Mouse (Mus musculus) hindbrain, embryonic 11.5 days (tissue): Measurements from ENCODE around the gene Lrig2. TPM values are rescaled to one million over a fixed set of nuclear protein-coding genes. Genes with fewer than 3 reads are reported as not detected.
A peak's percentile ranks its signal among the peaks of the same experiment; 100 is the strongest.

Source experiments
- ATAC-seq: fragments of 200-750 bp; cut with Nextera tagmentation; 2 replicates; pipeline ENCODE4 v1.8.0; 2017; ENCODE audit warnings: mild to moderate bottlenecking, moderate TSS enrichment, moderate library complexity; ENCODE audit not compliant: low FRiP score
- DNase-seq: peaks from one replicate; pipeline ENCODE4 v3.0.0-alpha.2; 2015; ENCODE audit warnings: low spot score
- H3K27ac ChIP-seq: fragments of 300-500 bp; sonication (generic); 2 replicates; pipeline ENCODE4 v1.5.1; 2014; ENCODE audit warnings: mild to moderate bottlenecking, low read depth, low read length
- H3K27me3 ChIP-seq: fragments of 300-500 bp; sonication (generic); 2 replicates; pipeline ENCODE4 v1.6.1; 2014; ENCODE audit warnings: mild to moderate bottlenecking, low read length, moderate library complexity, mixed read lengths; ENCODE audit not compliant: control insufficient read depth, insufficient read depth
- H3K36me3 ChIP-seq: fragments of 300-500 bp; sonication (generic); 2 replicates; pipeline ENCODE4 v1.6.1; 2014; ENCODE audit warnings: mild to moderate bottlenecking, low read length, moderate library complexity, mixed read lengths; ENCODE audit not compliant: control insufficient read depth, insufficient read depth
- H3K4me1 ChIP-seq: fragments of 300-500 bp; sonication (generic); replicated peaks from 2 replicates; pipeline ENCODE4 v1.6.1; 2014; ENCODE audit warnings: low read length, mixed read lengths; ENCODE audit not compliant: control insufficient read depth, insufficient read depth
- H3K4me2 ChIP-seq: fragments of 300-500 bp; sonication (generic); replicated peaks from 2 replicates; pipeline ENCODE4 v1.6.1; 2014; ENCODE audit warnings: mild to moderate bottlenecking, low read depth, low read length
- H3K4me3 ChIP-seq: fragments of 300-500 bp; sonication (generic); 2 replicates; pipeline ENCODE4 v1.5.1; 2014; ENCODE audit warnings: low read depth, low read length
- H3K9ac ChIP-seq: fragments of 300-500 bp; sonication (generic); 2 replicates; pipeline ENCODE4 v1.6.1; 2014; ENCODE audit warnings: low read depth, low read length
- H3K9me3 ChIP-seq: fragments of 300-500 bp; sonication (generic); 2 replicates; pipeline ENCODE4 v1.6.1; 2016; ENCODE audit warnings: low read length; ENCODE audit not compliant: control insufficient read depth
- WGBS: fragments of 180-500 bp; shearing (Covaris S2); extraction: QIAGEN DNeasy Blood & Tissue Kit; methylation state at CpG from one replicate; pipeline ENCODE4 v1.1.7; 2014; 5-methylcytosine and 5-hydroxymethylcytosine counted together
- polyA plus RNA-seq: library from polyadenylated mRNA; unstranded; fragments of >200 nt; fragmentation: Nextera tagmentation; extraction: Ambion mirVana; gene quantifications from 2 replicates; pipeline ENCODE4 v1.2.1, GENCODE M21; 2014

Lrig2 gene
- 24.8 and 28.3 TPM in 2 replicates for polyA plus RNA-seq

DNA sequence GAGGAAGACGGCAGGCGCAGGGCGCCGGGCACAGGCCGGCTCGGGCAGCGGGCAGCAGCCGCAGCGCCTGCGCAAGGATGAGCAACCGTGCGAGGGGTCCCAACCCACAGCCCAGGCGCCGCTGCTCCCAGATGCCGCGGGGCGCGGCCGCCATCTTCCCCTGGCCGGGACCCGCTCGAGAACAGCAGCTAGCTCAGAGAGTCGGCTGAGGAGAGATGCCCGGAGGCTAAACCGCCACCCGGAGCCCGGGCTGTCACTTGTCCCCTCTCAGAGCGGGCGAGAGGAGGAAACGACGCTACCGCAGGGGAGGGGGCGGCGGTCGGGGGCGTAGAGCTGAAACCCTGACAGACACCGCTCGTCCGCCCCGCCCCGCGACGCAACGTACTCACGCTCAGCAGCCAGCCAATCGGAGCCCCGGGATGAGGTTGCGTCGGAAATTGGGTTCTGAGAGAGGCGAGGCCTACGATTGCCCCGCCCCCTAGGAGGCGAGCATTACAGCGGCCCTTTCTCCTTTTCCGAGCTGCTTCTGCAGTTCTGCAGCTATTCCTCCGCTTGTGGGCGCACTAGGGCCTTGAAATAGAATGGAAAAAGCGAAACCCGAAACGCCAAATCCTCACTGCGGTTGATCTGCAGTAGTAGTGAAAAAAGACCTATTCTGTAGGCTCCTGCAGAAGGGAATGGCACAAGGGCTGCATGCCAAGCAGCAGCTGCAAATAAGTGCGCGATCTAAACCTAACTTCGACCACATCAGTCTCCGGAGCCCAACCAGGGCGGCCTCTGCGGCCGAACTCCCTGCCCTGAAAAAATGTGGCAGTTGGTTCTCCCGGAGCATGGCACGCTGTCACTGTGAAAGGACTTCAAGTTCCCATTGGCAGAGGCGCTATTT lies at the start of gene Lrig2:
Lrig2 (minus strand) TSS at position 381 of the 886 bp plus-strand sequence.
- Histone ChIP-seq H3K27me3 (no peaks in the 10 kb centered on the region), H3K36me3 (no peaks in the 10 kb centered on the region), H3K4me2 (peak within 1 kb of the TSS; percentile 63), H3K4me3 (peak within 1 kb of the TSS; percentile 91), H3K27ac (peak within 1 kb of the TSS; percentile 95), H3K4me1 (no peaks in the 10 kb centered on the region), H3K9ac (peak within 1 kb of the TSS; percentile 83), H3K9me3 (no peaks in the 10 kb centered on the region)
- WGBS = under 1% methylated on average over 44 of the region's 71 CpGs
- DNase-seq (peak; percentile 99), ATAC-seq (peak; percentile 98)

DNA sequence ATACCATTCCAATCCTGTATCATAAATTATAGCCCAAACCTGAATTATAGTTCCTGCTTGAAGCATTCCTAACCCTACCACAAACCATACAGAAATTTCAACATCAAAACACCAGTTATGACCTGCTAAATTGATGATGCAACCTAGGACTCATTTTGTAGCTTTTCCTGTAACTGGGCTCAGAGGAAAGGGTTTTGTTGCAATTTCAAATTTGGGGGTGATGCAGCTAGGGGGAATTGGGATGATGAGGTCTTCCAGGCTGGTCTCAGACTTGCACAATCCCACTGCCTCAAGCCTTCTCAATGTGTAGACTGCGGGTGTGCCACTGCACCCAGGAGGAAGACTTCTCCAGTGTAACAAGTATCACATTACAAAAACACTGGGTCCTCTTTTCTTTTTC lies 44.9 kb upstream of the Lrig2 start:
- ATAC-seq (no peak), DNase-seq (no peak)
- 86% methylated on average over 1 of the region's 1 CpGs for WGBS
- Histone ChIP-seq H3K4me1 (no peaks in the 10 kb centered on the region), H3K27me3 (no peaks in the 10 kb centered on the region), H3K27ac (no peak overlapping the region), H3K36me3 (no peaks in the 10 kb centered on the region), H3K4me2 (no peak overlapping the region), H3K4me3 (no peak overlapping the region), H3K9ac (no peak overlapping the region), H3K9me3 (no peaks in the 10 kb centered on the region)

GRCm38 (mm10) chr3:104550594-104550993 lies 38.9 kb upstream of the Lrig2 start:
- H3K4me3 ChIP-seq = no peak overlapping the region
- H3K9me3 ChIP-seq = no peaks in the 10 kb centered on the region
- DNase-seq (no peak), ATAC-seq (no peak)
- no peaks in the 10 kb centered on the region for H3K27me3 ChIP-seq
- 56% methylated on average over 3 of the region's 3 CpGs for WGBS
- H3K9ac ChIP-seq = no peak overlapping the region
- no peak overlapping the region for H3K4me2 ChIP-seq
- H3K36me3 ChIP-seq = no peaks in the 10 kb centered on the region
- no peaks in the 10 kb centered on the region for H3K4me1 ChIP-seq
- H3K27ac ChIP-seq = no peak overlapping the region

DNA sequence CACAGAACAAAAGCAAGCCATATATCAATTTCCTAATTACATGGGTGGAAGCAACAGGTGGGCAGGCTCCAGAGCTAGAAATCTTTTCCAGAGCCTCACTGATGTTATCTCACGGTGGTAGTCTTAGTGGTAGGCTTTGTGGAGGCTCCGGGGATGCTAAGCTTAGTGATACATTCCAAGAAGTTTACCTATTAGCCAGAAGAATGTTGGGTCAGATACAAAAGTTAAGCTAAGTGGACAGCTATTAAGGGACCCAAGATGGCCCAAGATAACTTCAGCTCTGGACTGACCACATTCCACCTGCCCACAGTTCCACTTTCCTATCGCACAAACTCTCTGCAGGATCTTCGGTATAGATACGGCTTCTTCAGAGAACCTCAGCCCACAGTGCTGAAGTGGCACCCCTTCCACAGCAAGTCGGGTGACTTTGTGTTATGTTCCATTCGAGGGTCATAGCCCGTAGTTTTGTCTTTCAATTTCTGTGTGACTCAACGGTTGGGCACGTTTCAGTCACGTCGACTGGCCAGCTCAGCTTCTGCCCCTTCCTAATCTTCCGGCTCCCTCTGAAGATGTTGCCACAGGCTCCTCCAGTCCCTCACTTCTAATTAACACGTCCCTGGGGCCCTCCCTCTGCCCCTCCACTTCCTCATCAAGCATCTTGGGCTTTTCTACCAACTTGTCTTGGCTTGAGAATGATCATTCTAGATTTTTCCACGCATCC lies 36.8 kb upstream of the Lrig2 start:
- Histone ChIP-seq H3K9ac (no peak overlapping the region), H3K4me1 (no peaks in the 10 kb centered on the region), H3K9me3 (no peaks in the 10 kb centered on the region), H3K27me3 (no peaks in the 10 kb centered on the region), H3K27ac (no peak overlapping the region), H3K4me3 (no peak overlapping the region), H3K4me2 (no peak overlapping the region), H3K36me3 (no peaks in the 10 kb centered on the region)
- 77% methylated on average over 15 of the region's 15 CpGs for WGBS
- DNase-seq = no peak
- no peak for ATAC-seq

DNA sequence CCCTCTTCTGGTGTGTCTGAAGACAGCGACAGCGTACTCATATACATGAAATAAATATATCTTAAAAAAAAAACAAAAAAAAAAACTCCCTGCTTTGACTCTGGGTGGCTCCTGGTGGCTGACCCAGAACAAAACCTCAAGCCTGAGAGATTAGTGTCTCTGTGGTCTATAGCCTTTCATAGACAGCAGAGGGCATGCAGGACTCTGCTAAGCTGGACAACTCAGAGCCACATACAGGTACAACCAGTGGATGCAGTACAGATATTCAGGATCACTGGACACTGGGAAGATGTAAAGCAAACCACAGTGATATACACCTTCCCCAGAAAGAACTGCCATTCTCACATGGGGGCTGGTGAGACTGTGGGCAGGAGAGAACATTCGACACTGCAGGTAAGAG lies 32.1 kb upstream of the Lrig2 start:
- Histone ChIP-seq H3K36me3 (no peaks in the 10 kb centered on the region), H3K9me3 (no peaks in the 10 kb centered on the region), H3K9ac (no peak overlapping the region), H3K27ac (no peak overlapping the region), H3K4me2 (no peak overlapping the region), H3K4me1 (no peaks in the 10 kb centered on the region), H3K27me3 (no peaks in the 10 kb centered on the region), H3K4me3 (no peak overlapping the region)
- WGBS = 93% methylated on average over 3 of the region's 3 CpGs
- ATAC-seq = no peak
- DNase-seq = no peak

- WGBS = 2% methylated on average over 2 of the region's 2 CpGs
- ATAC-seq (peak; percentile 69), DNase-seq (peak; percentile 49)
- Histone ChIP-seq H3K27me3 (no peaks in the 10 kb centered on the region), H3K4me2 (peak overlapping the region; percentile 34), H3K36me3 (no peaks in the 10 kb centered on the region), H3K9me3 (no peaks in the 10 kb centered on the region), H3K27ac (peak overlapping the region; percentile 70), H3K4me1 (no peaks in the 10 kb centered on the region), H3K4me3 (peak overlapping the region; percentile 14; the same call in 1 of the 2 replicates), H3K9ac (peak overlapping the region; percentile 19)
Measured at GRCm38 (mm10) chr3:104542065-104542429, 30.3 kb upstream of the Lrig2 start.

- Histone ChIP-seq H3K9me3 (no peaks in the 10 kb centered on the region), H3K4me2 (peak overlapping the region; percentile 34), H3K4me1 (no peaks in the 10 kb centered on the region), H3K27me3 (no peaks in the 10 kb centered on the region), H3K4me3 (peak overlapping the region; percentile 14), H3K27ac (peak overlapping the region; percentile 70), H3K9ac (peak overlapping the region; percentile 19), H3K36me3 (no peaks in the 10 kb centered on the region)
- peak; percentile 89 for ATAC-seq
- 7% methylated on average over 21 of the region's 21 CpGs for WGBS
- peak; percentile 85 for DNase-seq
Measured at GRCm38 (mm10) chr3:104541139-104542064, 29.7 kb upstream of the Lrig2 start.

GRCm38 (mm10) chr3:104540480-104541138 lies 28.9 kb upstream of the Lrig2 start:
- Histone ChIP-seq H3K27ac (no peak overlapping the region), H3K27me3 (no peaks in the 10 kb centered on the region), H3K9ac (no peak overlapping the region), H3K4me3 (no peak overlapping the region), H3K36me3 (no peaks in the 10 kb centered on the region), H3K9me3 (no peaks in the 10 kb centered on the region), H3K4me1 (no peaks in the 10 kb centered on the region), H3K4me2 (no peak overlapping the region)
- 53% methylated on average over 9 of the region's 9 CpGs for WGBS
- ATAC-seq (no peak), DNase-seq (no peak)
